Mouse (Mus musculus) neutrophil, adult 5-6 weeks (primary cell): Measurements from ENCODE around the gene Wdr91. TPM values are rescaled to one million over a fixed set of nuclear protein-coding genes. Genes with fewer than 3 reads are reported as not detected.

ENCODE experiments used
- ATAC-seq: fragments of 151-379, 151-347 bp; 2 replicates; pipeline ENCODE4 v1.8.0; 2017; ENCODE audit warnings: mild to moderate bottlenecking, moderate TSS enrichment; ENCODE audit not compliant: insufficient number of reproducible peaks, poor library complexity, low FRiP score, severe bottlenecking; ENCODE audit errors: extremely low read depth
- total RNA-seq: library from RNA; stranded (forward); fragments of 200-1000 nt; gene quantifications from 2 replicates; pipeline ENCODE4 v1.2.3, GENCODE M21; 2017

Wdr91 gene
- total RNA-seq, 1 experiment from 2014 or later, result 34.8 TPM

DNA sequence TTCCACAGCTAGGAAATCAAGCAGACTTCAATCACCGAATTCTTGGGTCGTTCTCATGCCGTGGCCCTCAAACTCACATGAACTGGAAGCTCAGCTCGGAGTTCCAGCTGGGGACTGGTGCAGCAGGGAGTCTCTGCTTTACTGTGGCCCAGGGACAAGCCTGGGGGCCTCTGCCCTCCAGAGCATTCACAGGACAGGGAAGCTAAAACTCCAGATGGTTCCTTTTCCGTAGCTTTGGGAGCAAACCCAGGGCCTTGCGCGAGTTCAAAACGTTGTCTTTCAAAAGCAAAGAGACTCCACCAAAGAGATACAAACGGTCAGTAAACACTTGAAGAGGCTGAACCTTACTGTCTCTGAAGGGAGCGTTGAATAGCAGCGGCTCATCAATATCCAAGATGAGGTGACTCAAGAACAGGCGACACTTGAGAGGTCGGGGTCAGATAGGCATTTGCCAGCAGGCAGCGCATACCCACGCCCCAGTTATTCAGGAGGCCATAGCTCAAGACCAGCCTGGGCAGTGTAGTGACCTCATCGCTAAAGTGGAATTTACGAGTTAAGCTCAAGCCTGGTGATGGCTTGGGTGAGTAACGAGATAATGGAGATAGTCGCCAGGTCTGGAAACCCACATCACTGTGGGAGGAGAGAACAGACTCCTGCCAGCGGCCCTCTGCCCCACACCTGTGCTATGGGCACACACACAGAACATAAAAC is 42.0 kb downstream of the Wdr91 start:
- ATAC-seq, result no peak

- no peak for ATAC-seq
These were observed 42.7 kb downstream of the Wdr91 start for GRCm38 (mm10) chr6:34867995-34868350.

- ATAC-seq, result no peak
These were observed 43.2 kb downstream of the Wdr91 start for GRCm38 (mm10) chr6:34867301-34867994.

DNA sequence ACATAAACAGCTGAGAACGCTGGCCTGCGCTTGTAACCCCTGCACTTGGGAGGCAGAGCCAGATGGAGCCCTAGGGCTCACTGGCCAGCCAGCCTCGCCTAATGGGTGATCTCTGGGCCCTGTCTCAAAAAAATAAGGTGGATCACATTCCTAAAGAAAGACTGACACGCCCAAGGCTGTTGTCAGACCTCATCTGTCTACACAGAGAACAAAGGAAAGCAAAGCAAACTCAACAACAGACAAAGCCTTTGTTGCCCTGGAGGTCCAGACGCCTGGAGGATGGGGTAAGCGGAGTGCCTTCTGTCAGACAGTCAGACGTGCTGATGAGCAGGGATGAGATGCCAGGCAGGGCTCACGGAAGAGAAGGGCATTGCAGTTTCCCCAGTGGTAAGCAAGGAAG is 43.9 kb downstream of the Wdr91 start:
- no peak for ATAC-seq

- ATAC-seq, result no peak
These were observed 44.7 kb downstream of the Wdr91 start for GRCm38 (mm10) chr6:34865711-34866593.

DNA sequence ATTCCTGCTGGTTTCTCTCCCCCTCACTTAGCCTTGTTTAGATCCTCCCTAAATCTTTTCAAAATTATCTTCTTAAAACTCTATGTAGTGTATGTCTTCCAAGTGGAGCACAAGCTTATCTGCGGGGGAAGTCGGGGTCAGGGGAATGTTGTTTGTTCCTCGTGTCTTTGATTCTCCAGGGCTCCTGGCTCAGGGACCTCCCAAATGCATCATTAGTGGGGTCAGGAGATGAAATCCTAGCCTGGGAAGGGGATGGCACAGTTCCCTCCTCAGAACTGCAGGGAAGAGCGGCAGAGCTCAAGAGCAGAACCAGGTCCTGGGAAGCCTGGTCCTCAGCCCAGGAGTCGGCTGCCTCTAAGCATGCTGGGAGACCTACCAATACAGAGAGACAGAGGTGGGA is 45.5 kb downstream of the Wdr91 start:
- ATAC-seq, result no peak

DNA sequence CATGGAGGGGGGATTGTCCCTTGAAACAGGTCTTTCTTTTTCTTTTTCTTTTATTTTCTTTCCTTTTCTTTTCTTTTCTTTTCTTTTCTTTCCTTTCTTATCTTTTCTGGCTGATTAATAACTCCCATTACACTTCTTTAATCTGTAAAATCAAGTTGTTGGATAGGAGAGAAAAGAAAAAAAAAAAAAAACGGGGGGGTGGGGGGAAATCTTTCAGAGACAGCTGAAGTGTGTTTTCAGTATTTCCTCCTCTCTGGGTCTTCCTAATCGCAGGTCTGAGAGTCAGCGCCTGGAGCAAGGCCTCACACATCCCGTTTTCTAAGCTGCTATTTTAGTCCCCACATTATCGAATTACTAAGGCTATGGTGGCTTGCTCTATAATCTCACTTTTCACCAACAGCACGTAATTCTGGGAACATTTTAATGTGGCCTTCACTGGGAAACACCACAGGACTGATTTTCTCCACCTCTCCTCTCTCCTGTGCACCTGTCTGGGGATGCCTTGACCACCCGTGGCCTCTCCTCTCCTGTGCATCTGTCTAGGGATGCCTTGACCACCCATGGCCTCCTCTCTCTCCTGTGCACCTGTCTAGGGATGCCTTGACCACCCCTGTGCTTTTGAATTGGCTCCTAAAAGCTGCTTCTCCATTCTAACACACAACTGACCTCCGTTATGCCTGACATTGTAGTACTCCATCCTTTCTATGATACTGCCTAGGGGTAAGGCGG is 46.7 kb downstream of the Wdr91 start:
- ATAC-seq, result no peak

DNA sequence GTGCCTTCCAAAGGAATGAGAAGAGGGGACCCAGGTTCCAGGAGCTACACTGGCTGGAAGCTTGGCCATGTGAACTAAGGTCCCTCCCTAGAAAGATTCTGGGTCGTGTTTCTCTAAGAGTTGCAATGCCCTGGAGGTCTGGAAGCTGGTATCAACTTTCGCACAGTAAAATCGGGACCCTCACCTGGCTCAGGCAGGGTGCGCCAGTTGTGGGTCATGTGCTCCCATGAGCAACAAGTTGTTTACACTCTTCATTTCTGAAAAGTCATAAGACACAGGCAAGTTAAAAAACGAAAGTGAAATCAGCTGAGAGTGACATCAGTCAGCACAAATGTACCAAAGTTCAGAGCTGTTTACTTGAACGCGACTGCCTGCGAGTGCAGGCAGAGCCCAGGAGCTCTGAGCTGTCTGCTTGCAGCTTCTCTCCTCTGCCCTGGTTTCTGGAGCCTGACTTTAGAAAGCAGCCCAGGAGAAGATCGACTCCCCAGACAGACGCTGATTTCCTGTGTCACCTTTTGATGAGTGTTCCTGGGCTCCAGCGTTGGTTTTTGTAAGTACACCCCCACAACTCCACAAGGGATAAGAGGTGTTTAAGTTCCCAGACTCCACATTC is 47.8 kb downstream of the Wdr91 start, which contains the start of gene Tmem140:
TSS of gene Tmem140 (plus strand) at position 356 of the 613 bp plus-strand sequence.
- peak; percentile 75 for ATAC-seq

- peak; percentile 21; the same call in 1 of the 2 replicates for ATAC-seq
These were observed 48.3 kb downstream of the Wdr91 start for GRCm38 (mm10) chr6:34862381-34862780.

DNA sequence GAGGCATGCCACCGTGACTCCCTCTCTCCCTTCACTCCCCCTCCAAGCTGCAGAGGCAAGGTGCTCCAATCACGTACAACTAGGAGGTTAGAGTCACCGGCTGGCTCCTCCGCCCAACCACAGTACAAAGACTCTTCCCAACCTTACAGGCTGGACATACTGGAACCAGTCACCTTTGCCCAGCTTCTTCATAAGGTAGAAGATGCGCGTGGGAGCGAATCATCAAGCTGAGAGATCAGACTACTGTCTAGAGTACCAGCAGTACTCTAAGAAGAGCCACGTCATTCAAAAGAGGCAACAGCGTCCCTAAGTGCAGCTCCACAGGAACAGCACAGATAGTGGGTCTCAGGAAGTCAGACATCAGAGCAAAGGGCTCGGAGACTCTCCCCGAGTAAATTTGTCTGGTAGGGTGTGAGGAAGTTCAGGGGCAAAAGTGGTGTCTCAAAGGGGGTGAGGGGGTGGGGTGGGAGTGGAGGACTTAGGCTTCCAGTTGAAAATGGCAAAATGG is 49.1 kb downstream of the Wdr91 start:
- ATAC-seq, result no peak

- ATAC-seq, result no peak
These were observed 78.3 kb downstream of the Wdr91 start for GRCm38 (mm10) chr6:34832352-34832751.

Other genes starting within 250 kb of the Wdr91 start
- 6.1 and 6.9 TPM in 2 replicates for gene Agbl3, start 130.4 kb downstream of the Wdr91 start, total RNA-seq
- gene Tmem140, start 47.7 kb downstream of the Wdr91 start, total RNA-seq, result 24.3 and 26.1 TPM in 2 replicates
- gene Cyren, start 32.8 kb downstream of the Wdr91 start, total RNA-seq, result 11.5 and 15.1 TPM in 2 replicates
- gene Stra8, start 9.3 kb upstream of the Wdr91 start, total RNA-seq, result not detected in 2 replicates
- 0.23 and 0.61 TPM in 2 replicates for gene Slc23a4, start 77.5 kb upstream of the Wdr91 start, total RNA-seq
- gene Cnot4, start 222.8 kb upstream of the Wdr91 start, total RNA-seq, result 53.3 and 57.0 TPM in 2 replicates